Mouse (Mus musculus) midbrain, embryonic 14.5 days (tissue): Measurements from ENCODE around the gene Aebp2. TPM values are rescaled to one million over a fixed set of nuclear protein-coding genes. Genes with fewer than 3 reads are reported as not detected.
"Not testable (repeated sequence)": the region's sequence is repeated elsewhere in the genome, so short reads cannot be mapped to it uniquely, and the experiment has no call there.

Experiments used
- ATAC-seq: fragments of 200-750 bp; cut with Nextera tagmentation; 2 replicates; pipeline ENCODE4 v1.8.0; 2017; ENCODE audit warnings: moderate number of reproducible peaks, moderate library complexity; ENCODE audit not compliant: low FRiP score, low TSS enrichment
- DNase-seq: peaks from one replicate; pipeline ENCODE4 v3.0.0-alpha.2; 2015
- H3K27ac ChIP-seq: fragments of 300-500 bp; sonication (generic); replicated peaks from 2 replicates; pipeline ENCODE4 v1.5.1; 2014; ENCODE audit warnings: mild to moderate bottlenecking, low read depth, low read length, moderate library complexity
- H3K27me3 ChIP-seq: fragments of 300-500 bp; sonication (generic); 2 replicates; pipeline ENCODE4 v1.6.1; 2014; ENCODE audit warnings: low read length, control low read depth, mixed read lengths; ENCODE audit not compliant: control insufficient read depth, insufficient read depth
- H3K36me3 ChIP-seq: fragments of 300-500 bp; sonication (generic); 2 replicates; pipeline ENCODE4 v1.6.1; 2014; ENCODE audit warnings: low read length, control low read depth; ENCODE audit not compliant: control insufficient read depth, insufficient read depth
- H3K4me1 ChIP-seq: fragments of 300-500 bp; sonication (generic); 2 replicates; pipeline ENCODE4 v1.6.1; 2014; ENCODE audit warnings: mild to moderate bottlenecking, antibody characterized with exemption, low read length, control low read depth; ENCODE audit not compliant: control insufficient read depth, insufficient read depth
- H3K4me2 ChIP-seq: fragments of 300-500 bp; sonication (generic); 2 replicates; pipeline ENCODE4 v1.6.1; 2014; ENCODE audit warnings: mild to moderate bottlenecking, low read length, moderate library complexity
- H3K4me3 ChIP-seq: fragments of 300-500 bp; sonication (generic); replicated peaks from 2 replicates; pipeline ENCODE4 v1.5.1; 2014; ENCODE audit warnings: low read depth, low read length
- H3K9ac ChIP-seq: fragments of 300-500 bp; sonication (generic); replicated peaks from 2 replicates; pipeline ENCODE4 v1.6.1; 2014; ENCODE audit warnings: mild to moderate bottlenecking, low read length, moderate library complexity
- H3K9me3 ChIP-seq: fragments of 300-500 bp; sonication (generic); 2 replicates; pipeline ENCODE4 v1.6.1; 2016; ENCODE audit warnings: low read length, control low read depth, mixed read lengths; ENCODE audit not compliant: control insufficient read depth
- WGBS: fragments of 180-500 bp; shearing (Covaris S2); extraction: QIAGEN DNeasy Blood & Tissue Kit; methylation state at CpG from one replicate; pipeline ENCODE4 v1.1.7; 2014; 5-methylcytosine and 5-hydroxymethylcytosine counted together
- polyA plus RNA-seq: library from polyadenylated mRNA; unstranded; fragments of >200 nt; fragmentation: Nextera tagmentation; extraction: Ambion mirVana; gene quantifications from 2 replicates; pipeline ENCODE4 v1.2.1, GENCODE M21; 2014

Gene Aebp2
- polyA plus RNA-seq, 1 experiment from 2014 or later: 15.9 TPM

- DNase-seq: no peak
- no peak overlapping the region for H3K27ac ChIP-seq
- no peak for ATAC-seq
- no peaks in the 10 kb centered on the region for H3K9me3 ChIP-seq
- H3K9ac ChIP-seq: no peak overlapping the region
- no peaks in the 10 kb centered on the region for H3K4me1 ChIP-seq
- 89% methylated on average over 5 of the region's 5 CpGs for WGBS
- H3K36me3 ChIP-seq: peaks cover 87% of the 10 kb centered on the region
- H3K4me2 ChIP-seq: no peak overlapping the region
- no peaks in the 10 kb centered on the region for H3K27me3 ChIP-seq
- no peak overlapping the region for H3K4me3 ChIP-seq
These were observed 31.1 kb upstream of the Aebp2 start for GRCm38 (mm10) chr6:140591331-140591730.

- H3K27ac ChIP-seq: no peak overlapping the region
- H3K27me3 ChIP-seq: no peaks in the 10 kb centered on the region
- DNase-seq: no peak
- H3K9me3 ChIP-seq: no peaks in the 10 kb centered on the region
- H3K36me3 ChIP-seq: peaks cover 83% of the 10 kb centered on the region
- no peak for ATAC-seq
- 0 out of 2 replicates have a peak, but pooled peaks cover 3% of the 10 kb centered on the region for H3K4me1 ChIP-seq
- no peak overlapping the region for H3K4me3 ChIP-seq
- H3K9ac ChIP-seq: no peak overlapping the region
- 90% methylated on average over 8 of the region's 8 CpGs for WGBS
- no peak overlapping the region for H3K4me2 ChIP-seq
These were observed 29.8 kb upstream of the Aebp2 start for GRCm38 (mm10) chr6:140592713-140593112.

GRCm38 (mm10) chr6:140593420-140594170, 28.9 kb upstream of the Aebp2 start:
- Histone ChIP-seq H3K4me2 (no peak overlapping the region), H3K36me3 (peaks cover 74% of the 10 kb centered on the region), H3K27me3 (no peaks in the 10 kb centered on the region), H3K4me1 (peaks cover 7% of the 10 kb centered on the region; the same call in 1 of the 2 replicates), H3K27ac (no peak overlapping the region), H3K4me3 (no peak overlapping the region), H3K9ac (no peak overlapping the region), H3K9me3 (no peaks in the 10 kb centered on the region)
- 85% methylated on average over 17 of the region's 17 CpGs for WGBS
- no peak for ATAC-seq
- DNase-seq: no peak

GRCm38 (mm10) chr6:140595551-140595950, 26.9 kb upstream of the Aebp2 start:
- H3K27me3 ChIP-seq, DNase-seq, ATAC-seq, H3K4me1 ChIP-seq, H3K4me3 ChIP-seq, H3K27ac ChIP-seq, H3K9me3 ChIP-seq, H3K9ac ChIP-seq, H3K4me2 ChIP-seq: not testable (repeated sequence)
- WGBS: 92% methylated on average over 6 of the region's 6 CpGs
- peaks cover 62% of the 10 kb centered on the region for H3K36me3 ChIP-seq

- 20% methylated on average over 15 of the region's 15 CpGs for WGBS
- no peak overlapping the region for H3K4me2 ChIP-seq
- no peak overlapping the region for H3K4me3 ChIP-seq
- H3K9me3 ChIP-seq: no peaks in the 10 kb centered on the region
- no peak overlapping the region for H3K9ac ChIP-seq
- peaks cover 43% of the 10 kb centered on the region for H3K36me3 ChIP-seq
- peaks cover 7% of the 10 kb centered on the region; the same call in 1 of the 2 replicates for H3K4me1 ChIP-seq
- H3K27me3 ChIP-seq: no peaks in the 10 kb centered on the region
- DNase-seq (peak; percentile 69), ATAC-seq (peak; percentile 74)
- H3K27ac ChIP-seq: peak overlapping the region; percentile 6
These were observed 24.8 kb upstream of the Aebp2 start for GRCm38 (mm10) chr6:140597381-140598329.

GRCm38 (mm10) chr6:140598516-140598915, 23.9 kb upstream of the Aebp2 start:
- Histone ChIP-seq H3K4me3 (no peak overlapping the region), H3K9ac (no peak overlapping the region), H3K4me2 (no peak overlapping the region), H3K27me3 (no peaks in the 10 kb centered on the region), H3K4me1 (peaks cover 10% of the 10 kb centered on the region; the same call in 1 of the 2 replicates), H3K9me3 (no peaks in the 10 kb centered on the region), H3K27ac (no peak overlapping the region), H3K36me3 (peaks cover 35% of the 10 kb centered on the region)
- DNase-seq (no peak), ATAC-seq (no peak)
- WGBS: 60% methylated on average over 9 of the region's 9 CpGs

GRCm38 (mm10) chr6:140599337-140599736, 23.1 kb upstream of the Aebp2 start:
- no peaks in the 10 kb centered on the region for H3K27me3 ChIP-seq
- ATAC-seq: no peak
- peaks cover 19% of the 10 kb centered on the region for H3K4me1 ChIP-seq
- DNase-seq: no peak
- H3K4me2 ChIP-seq: no peak overlapping the region
- no peaks in the 10 kb centered on the region for H3K9me3 ChIP-seq
- no peak overlapping the region for H3K27ac ChIP-seq
- no peak overlapping the region for H3K9ac ChIP-seq
- H3K4me3 ChIP-seq: no peak overlapping the region
- H3K36me3 ChIP-seq: peaks cover 26% of the 10 kb centered on the region
- 62% methylated on average over 5 of the region's 5 CpGs for WGBS

GRCm38 (mm10) chr6:140600671-140601070, 21.8 kb upstream of the Aebp2 start:
- not testable (repeated sequence) for H3K4me2 ChIP-seq, ATAC-seq

More at GRCm38 (mm10) chr6:140600671-140601070, 21.8 kb upstream of the Aebp2 start:
- not testable (repeated sequence) for H3K9me3 ChIP-seq, H3K4me3 ChIP-seq, H3K27me3 ChIP-seq, H3K9ac ChIP-seq, H3K27ac ChIP-seq, DNase-seq
- H3K4me1 ChIP-seq: peaks cover 22% of the 10 kb centered on the region
- 97% methylated on average over 8 of the region's 8 CpGs for WGBS
- H3K36me3 ChIP-seq: peaks cover 17% of the 10 kb centered on the region
